Mouse (Mus musculus) adrenal gland, adult 8-10 months (tissue): ENCODE data around the gene Fxyd3. TPM values are rescaled to one million over a fixed set of nuclear protein-coding genes. Genes with fewer than 3 reads are reported as not detected.
A peak's percentile ranks its signal among the peaks of the same experiment; 100 is the strongest.

Source experiments
- DNase-seq: peaks from one replicate; pipeline ENCODE4 v3.0.0; 2022
- total RNA-seq, 4 experiments: library from RNA; stranded (reverse); gene quantifications; 2 replicates each; pipeline ENCODE4 v1.2.4; 2022

The Fxyd3 gene
- total RNA-seq, 4 experiments from 2014 or later, result 0.73 to 1.3 (median 0.86) TPM

GRCm38 (mm10) chr7:31098697-31099611, 22.4 kb upstream of the Fxyd3 start:
- peak; percentile 72 for DNase-seq

- DNase-seq, result peak; percentile 83
Observed at GRCm38 (mm10) chr7:31097583-31098248, 21.2 kb upstream of the Fxyd3 start.

- DNase-seq, result no peak
Observed at GRCm38 (mm10) chr7:31096892-31097564, 20.5 kb upstream of the Fxyd3 start.

- no peak for DNase-seq
Observed at GRCm38 (mm10) chr7:31094774-31095501, 18.4 kb upstream of the Fxyd3 start.

GRCm38 (mm10) chr7:31089721-31090120, 13.2 kb upstream of the Fxyd3 start:
- DNase-seq, result no peak

- no peak for DNase-seq
Observed at GRCm38 (mm10) chr7:31088206-31088605, 11.7 kb upstream of the Fxyd3 start.

- no peak for DNase-seq
Observed at GRCm38 (mm10) chr7:31087262-31087661, 10.8 kb upstream of the Fxyd3 start.

GRCm38 (mm10) chr7:31086175-31086755, 9.8 kb upstream of the Fxyd3 start:
- no peak for DNase-seq

- DNase-seq, result no peak
Observed at GRCm38 (mm10) chr7:31085171-31085570, 8.7 kb upstream of the Fxyd3 start.

- DNase-seq, result no peak
Observed at GRCm38 (mm10) chr7:31084140-31084539, 7.6 kb upstream of the Fxyd3 start.

- DNase-seq, result peak; percentile 39
Observed at GRCm38 (mm10) chr7:31082831-31083588, 6.5 kb upstream of the Fxyd3 start.

GRCm38 (mm10) chr7:31082106-31082505, 5.6 kb upstream of the Fxyd3 start:
- no peak for DNase-seq

- DNase-seq, result no peak
Observed at GRCm38 (mm10) chr7:31081106-31081505, 4.6 kb upstream of the Fxyd3 start.

GRCm38 (mm10) chr7:31080611-31081010, 4.1 kb upstream of the Fxyd3 start:
- no peak for DNase-seq

- no peak for DNase-seq
Observed at GRCm38 (mm10) chr7:31079670-31080069, 3.2 kb upstream of the Fxyd3 start.

GRCm38 (mm10) chr7:31077885-31078445, 1.5 kb upstream of the Fxyd3 start:
- DNase-seq, result no peak

- no peak for DNase-seq
Observed at GRCm38 (mm10) chr7:31077470-31077869, 966 bp upstream of the Fxyd3 start.

- no peak for DNase-seq
Observed at GRCm38 (mm10) chr7:31074713-31075069, 1.8 kb downstream of the Fxyd3 start.

- no peak for DNase-seq
Observed at GRCm38 (mm10) chr7:31074061-31074712, 2.3 kb downstream of the Fxyd3 start.

- no peak for DNase-seq
Observed at GRCm38 (mm10) chr7:31073546-31073945, 3.0 kb downstream of the Fxyd3 start.
